Mouse (Mus musculus) megakaryocyte-erythroid progenitor cell, adult 5 weeks (primary cell): Measurements from ENCODE around the gene AC134908.4. TPM values are rescaled to one million over a fixed set of nuclear protein-coding genes. Genes with fewer than 3 reads are reported as not detected.

Experiments used
- polyA plus RNA-seq: library from polyadenylated mRNA; stranded (reverse); fragments of >175 nt; gene quantifications from 2 replicates; pipeline ENCODE4 v1.2.3, GENCODE M21; 2012

The AC134908.4 gene
- not detected in 2 replicates for polyA plus RNA-seq

DNA sequence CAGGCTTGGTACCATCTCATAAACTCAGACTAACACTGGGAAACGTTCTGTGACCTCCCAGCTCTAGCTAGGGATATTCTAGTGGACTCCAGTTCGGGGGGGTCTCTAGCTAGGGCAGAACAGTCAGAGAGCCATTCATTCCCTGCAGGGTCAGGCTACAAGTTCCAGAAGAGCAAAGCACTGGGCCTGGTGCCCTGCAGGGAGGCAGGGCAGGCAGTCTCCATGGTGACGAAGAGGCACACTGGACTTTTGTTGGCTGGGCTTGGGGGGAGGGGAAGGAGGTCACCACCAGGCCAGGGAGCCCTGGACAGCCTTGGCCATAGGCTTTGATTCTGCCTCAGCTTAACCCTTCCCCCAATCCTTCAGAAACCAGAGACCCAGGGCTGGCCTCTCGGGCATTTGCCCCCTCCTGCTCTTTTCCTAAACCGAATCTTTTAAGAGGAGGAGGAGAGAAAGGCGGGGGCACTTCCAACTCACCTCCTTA is at the start of gene AC134908.4:
TSS of gene AC134908.4 (minus strand) at position 51 of the 484 bp plus-strand sequence.

DNA sequence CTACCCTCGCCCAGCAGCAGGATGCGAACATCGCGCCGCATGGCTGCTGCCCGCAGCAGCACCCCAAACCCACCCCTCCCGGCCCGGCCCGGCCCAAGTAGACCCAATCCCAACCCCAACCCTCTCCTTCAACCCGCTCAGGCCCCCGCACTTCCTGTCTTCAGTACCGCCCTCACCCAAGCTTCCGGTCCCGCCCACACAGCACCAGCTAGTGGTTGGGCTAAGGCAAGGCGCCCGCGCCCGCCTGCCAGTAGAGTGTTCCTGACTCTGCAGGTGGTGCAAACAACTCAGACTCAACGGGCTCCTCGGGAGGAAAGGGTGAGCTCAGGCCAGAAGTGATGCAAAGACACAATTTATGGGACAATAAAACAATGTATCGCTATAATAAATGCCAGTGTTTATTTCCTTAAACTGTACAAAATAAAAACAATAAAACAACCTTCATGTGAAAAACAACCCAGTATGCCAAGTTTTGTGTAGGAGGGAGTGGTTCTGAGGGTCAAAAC is 49.0 kb upstream of the AC134908.4 start, which contains the start of gene Rhot2:
TSS of gene Rhot2 (minus strand) at position 456 of the 506 bp plus-strand sequence.

DNA sequence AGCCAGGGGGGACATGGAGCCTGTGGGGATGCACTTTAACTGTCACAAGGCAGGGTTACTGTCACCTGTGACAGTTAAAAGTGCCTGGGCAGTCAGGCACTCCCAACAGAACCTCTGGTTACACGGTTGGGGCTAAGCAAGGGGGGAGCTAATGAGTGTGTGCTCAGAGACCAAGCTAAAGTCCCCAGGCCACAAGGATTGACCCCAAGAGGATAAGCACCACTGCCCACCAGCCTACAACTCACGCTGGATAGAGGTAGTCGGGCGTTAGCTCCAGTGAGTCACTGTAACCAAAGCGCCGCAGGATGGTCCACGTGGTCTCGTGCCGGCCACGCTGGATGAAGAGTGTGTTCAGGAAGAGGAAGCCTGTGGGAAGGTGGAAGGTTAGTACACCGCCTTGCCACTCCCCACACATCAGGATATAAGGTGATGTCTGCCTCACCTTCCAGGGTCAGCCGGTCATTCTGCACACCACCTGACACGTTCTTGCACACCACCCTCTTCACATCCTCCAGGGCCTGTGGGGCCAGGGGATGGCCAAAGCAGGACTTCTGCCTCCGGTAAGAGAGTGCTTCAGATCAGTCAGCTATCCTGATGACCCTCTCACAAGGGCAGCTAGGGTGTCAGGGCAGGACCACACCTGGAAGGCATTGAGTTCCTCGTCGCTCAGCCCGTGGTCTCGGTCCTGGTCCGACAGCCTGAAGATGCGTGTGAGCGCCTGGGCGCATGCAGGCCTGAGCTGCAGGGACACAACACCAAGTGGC is 45.8 kb upstream of the AC134908.4 start, which contains the start of gene Gm20683:
TSS of gene Gm20683 (minus strand) at position 647 of the 764 bp plus-strand sequence.

GRCm38 (mm10) chr17:25837076-25837410 is 41.6 kb upstream of the AC134908.4 start, which contains the start of gene Rhbdl1:
Rhbdl1 (minus strand) TSS chr17:25837295.

DNA sequence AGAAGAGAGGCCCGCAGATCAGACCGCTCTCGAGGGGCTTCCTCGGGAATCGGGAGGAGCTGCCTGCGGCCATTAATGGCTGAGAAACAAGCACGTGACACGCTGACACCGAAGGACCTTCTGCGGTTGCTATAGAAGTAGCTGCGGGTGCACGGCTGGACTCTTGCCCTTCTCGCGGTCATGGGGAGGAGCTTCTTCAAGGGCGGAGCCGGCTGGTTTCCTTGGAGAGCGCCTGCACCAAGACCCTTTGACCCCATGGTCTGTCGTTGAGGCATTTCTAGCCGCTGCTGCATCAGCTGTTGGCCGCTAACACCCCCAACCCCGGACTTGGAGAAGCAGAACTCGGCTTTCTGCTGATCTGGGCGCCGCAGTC is 37.8 kb upstream of the AC134908.4 start, which contains the start of gene Stub1:
TSS of gene Stub1 (minus strand) at position 114 of the 373 bp plus-strand sequence.

DNA sequence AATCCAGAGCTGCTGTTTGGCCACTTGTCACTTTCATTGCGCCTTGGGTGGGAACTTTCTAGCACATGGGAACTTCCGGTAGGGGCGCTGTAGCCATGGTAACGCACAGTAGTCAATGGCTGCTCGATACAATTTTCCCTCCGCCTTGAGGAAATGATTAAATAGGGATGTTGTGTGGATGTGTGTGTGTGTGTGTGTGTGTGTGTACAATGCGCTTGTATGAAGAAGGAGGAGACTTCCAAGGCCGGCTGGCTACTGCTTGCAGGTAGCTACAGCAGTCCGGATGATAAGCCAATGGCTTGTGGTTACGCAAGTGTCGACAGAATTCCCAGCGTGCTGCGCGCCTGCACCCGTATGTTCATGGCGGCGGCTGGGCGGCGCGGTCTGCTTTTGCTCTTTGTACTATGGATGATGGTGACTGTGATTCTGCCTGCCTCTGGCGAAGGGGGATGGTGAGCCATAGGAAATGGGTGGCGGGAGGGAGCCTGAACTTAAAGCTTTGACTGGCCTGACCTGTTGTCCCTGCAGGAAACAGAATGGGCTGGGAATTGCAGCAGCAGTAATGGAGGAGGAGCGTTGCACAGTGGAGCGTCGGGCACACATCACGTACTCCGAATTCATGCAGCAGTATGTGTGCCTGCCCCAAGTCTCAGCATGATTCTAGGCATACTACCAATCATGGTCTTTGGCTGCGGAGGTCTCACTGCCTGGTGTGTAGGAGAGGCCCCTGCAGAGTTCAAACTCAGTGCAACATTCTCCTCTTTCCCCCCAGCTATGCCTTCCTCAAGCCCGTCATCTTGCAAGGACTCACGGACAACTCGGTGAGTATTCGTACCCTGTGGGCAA is 33.5 kb upstream of the AC134908.4 start, which contains the start of gene Jmjd8:
TSS of gene Jmjd8 (plus strand) at position 156 of the 846 bp plus-strand sequence.

GRCm38 (mm10) chr17:25823452-25823851 is 28.0 kb upstream of the AC134908.4 start, which contains the start of gene Wdr24:
Wdr24 (plus strand) TSS chr17:25823627.

DNA sequence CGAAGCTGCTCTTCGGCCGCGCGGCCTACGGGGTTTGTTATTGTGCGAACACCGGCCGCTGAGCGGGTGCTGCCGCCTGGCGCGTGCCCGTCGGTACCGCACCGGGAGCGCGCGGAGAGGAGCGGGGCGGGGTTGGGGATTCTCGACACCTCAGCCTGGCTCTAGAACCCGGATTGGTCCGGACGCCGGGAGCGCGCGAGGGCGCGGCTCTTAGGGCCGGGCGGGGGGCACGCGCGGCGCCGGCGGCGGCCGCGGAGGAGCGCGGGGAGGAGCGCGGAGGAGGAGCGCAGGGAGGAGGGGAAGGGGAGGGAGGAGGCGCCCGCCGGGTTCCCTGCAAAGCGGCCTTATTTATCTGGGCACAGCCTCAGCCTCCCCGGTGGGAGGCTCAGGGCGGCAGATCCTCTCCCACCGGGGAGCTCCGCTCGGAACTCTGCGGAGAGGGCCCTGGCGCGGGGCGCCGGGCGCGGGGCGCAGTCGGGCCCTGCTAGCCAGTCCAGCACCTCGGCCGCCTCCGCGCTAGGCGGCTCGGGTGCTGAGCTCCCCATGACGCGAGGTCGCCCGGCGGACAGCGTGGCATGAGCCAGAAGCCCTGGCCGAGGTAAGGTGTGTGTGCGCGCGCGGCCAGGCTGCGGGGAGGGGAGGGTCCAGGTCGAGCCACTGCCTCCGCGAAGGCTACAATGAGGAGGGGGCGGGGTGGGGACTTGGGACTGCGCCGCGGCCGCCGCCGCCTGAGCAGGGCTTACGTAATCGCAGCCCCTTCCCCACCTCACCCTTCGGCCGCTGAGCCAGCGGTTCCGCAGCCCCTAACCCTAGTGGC is 13.5 kb upstream of the AC134908.4 start, which contains the start of gene Fbxl16:
TSS of gene Fbxl16 (plus strand) at position 297 of the 817 bp plus-strand sequence.

DNA sequence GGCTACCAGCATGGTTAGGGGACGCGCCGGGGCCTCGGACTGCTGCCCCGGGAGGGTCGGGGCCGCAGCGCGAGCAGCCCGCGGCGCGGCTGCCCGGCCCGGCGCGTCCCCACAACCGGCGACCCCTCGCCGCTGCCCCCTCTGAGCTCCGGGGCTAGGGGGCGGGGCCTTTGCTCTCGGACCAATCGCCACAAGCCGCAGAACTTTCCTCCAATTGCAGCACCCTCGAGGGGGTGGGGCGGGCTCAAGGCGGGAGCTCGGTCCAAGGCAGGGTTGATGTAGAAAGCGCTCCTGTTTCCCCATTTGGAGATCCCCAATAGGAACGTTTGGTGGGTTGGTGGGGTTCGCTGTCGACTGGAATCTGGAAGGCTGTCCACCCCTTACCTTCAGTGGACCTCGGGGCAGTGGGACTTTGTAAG is 1.5 kb upstream of the AC134908.4 start, which contains the start of gene Metrn:
TSS of gene Metrn (minus strand) at position 186 of the 419 bp plus-strand sequence.

DNA sequence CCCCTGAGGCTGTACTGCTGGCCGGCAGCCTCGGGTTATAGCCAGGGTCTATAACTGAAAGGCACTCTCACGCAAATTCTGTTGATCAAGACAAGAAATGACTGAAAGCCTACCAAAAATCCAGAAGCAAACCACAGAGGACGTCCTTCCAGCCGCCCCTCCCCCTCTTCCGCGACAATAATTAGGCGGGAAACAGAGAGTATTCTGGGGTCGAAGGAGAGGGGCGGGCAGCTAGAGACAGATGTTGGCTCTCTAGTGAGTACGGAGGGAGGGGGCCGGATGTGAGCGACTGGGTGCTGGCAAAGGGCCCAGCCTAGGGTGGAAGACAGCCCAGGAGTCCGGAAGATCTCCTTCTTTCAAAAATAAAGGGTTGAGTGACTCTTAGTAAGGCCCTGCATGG is 2.8 kb downstream of the AC134908.4 start, which contains the start of gene Fam173a:
TSS of gene Fam173a (minus strand) at position 287 of the 400 bp plus-strand sequence.

GRCm38 (mm10) chr17:25786280-25786679 is 9.2 kb downstream of the AC134908.4 start, which contains the start of gene Ccdc78:
Ccdc78 (plus strand) TSS chr17:25786580.

GRCm38 (mm10) chr17:25785281-25785745 is 10.1 kb downstream of the AC134908.4 start, which contains the start of gene Haghl:
Haghl (minus strand) TSS chr17:25785673.

DNA sequence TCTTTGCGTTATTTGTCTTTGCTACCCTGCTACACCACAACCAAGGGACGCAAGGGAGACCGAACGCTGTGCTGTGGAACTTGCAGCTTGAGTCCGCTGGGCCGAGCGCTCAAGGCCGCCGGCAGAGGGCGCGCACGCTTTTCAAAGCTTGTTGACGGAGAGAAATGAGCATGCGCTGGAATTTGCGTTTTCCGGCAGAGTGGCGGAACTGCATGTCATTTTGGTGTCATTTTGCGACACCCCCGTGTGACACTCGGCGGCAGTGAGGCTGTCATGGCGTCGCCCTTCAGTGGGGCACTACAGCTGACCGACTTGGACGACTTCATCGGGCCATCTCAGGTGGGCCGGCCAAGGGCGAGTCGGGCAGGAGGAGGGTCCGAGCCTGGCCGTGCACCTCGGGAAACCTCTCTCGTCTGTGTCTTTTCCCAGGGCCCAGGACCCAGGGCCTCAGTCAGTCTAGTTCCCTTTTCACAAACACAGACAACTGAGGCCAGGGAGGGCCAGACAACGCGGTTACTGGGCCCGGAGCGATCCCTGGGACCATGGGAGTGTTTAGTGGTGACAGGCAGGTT is 21.8 kb downstream of the AC134908.4 start, which contains the start of gene Narfl:
TSS of gene Narfl (plus strand) at position 228 of the 572 bp plus-strand sequence.

GRCm38 (mm10) chr17:25754241-25754640 is 41.2 kb downstream of the AC134908.4 start, which contains the start of gene Msln:
Msln (minus strand) TSS chr17:25754378.

Other genes with a start within 250 kb of the AC134908.4 start
- 0.63 and 1.7 TPM in 2 replicates for gene Sox8, start 225.0 kb downstream of the AC134908.4 start, polyA plus RNA-seq
- gene Lmf1, start 216.6 kb downstream of the AC134908.4 start, polyA plus RNA-seq = 37.2 and 46.2 TPM in 2 replicates
- not detected in 2 replicates for gene Gng13, start 78.5 kb downstream of the AC134908.4 start, polyA plus RNA-seq
- gene Chtf18, start 68.2 kb downstream of the AC134908.4 start, polyA plus RNA-seq = 62.0 and 75.4 TPM in 2 replicates
- 29.2 and 34.8 TPM in 2 replicates for gene Rpusd1, start 68.0 kb downstream of the AC134908.4 start, polyA plus RNA-seq
- gene Mslnl, start 59.6 kb downstream of the AC134908.4 start, polyA plus RNA-seq = 0.04 TPM in 1 of 2 replicates, not detected in the other
- gene Msln, start 41.3 kb downstream of the AC134908.4 start, polyA plus RNA-seq = not detected in 2 replicates
- gene Narfl, start 21.9 kb downstream of the AC134908.4 start, polyA plus RNA-seq = 19.6 and 19.7 TPM in 2 replicates
- 28.8 and 33.6 TPM in 2 replicates for gene Haghl, start 10.0 kb downstream of the AC134908.4 start, polyA plus RNA-seq
- gene Ccdc78, start 9.1 kb downstream of the AC134908.4 start, polyA plus RNA-seq = 0.11 TPM in 1 of 2 replicates, not detected in the other
- 40.2 and 41.6 TPM in 2 replicates for gene Fam173a, start 2.8 kb downstream of the AC134908.4 start, polyA plus RNA-seq
- 132 and 135 TPM in 2 replicates for gene Metrn, start 1.5 kb upstream of the AC134908.4 start, polyA plus RNA-seq
- gene Fbxl16, start 13.4 kb upstream of the AC134908.4 start, polyA plus RNA-seq = 0.12 and 0.13 TPM in 2 replicates
- gene Wdr24, start 28.0 kb upstream of the AC134908.4 start, polyA plus RNA-seq = 8.2 and 8.6 TPM in 2 replicates
- 9.7 and 11.1 TPM in 2 replicates for gene Jmjd8, start 33.2 kb upstream of the AC134908.4 start, polyA plus RNA-seq
- 153 and 162 TPM in 2 replicates for gene Stub1, start 37.7 kb upstream of the AC134908.4 start, polyA plus RNA-seq
- gene Rhbdl1, start 41.6 kb upstream of the AC134908.4 start, polyA plus RNA-seq = 2.0 and 2.5 TPM in 2 replicates
- gene Gm20683, start 46.1 kb upstream of the AC134908.4 start, polyA plus RNA-seq = 9.8 and 11.1 TPM in 2 replicates
- 116 and 144 TPM in 2 replicates for gene Rhot2, start 49.2 kb upstream of the AC134908.4 start, polyA plus RNA-seq
- gene Wdr90, start 65.8 kb upstream of the AC134908.4 start, polyA plus RNA-seq = 25.5 and 31.2 TPM in 2 replicates
- 137 and 165 TPM in 2 replicates for gene Mcrip2, start 73.1 kb upstream of the AC134908.4 start, polyA plus RNA-seq
- gene Mettl26, start 79.4 kb upstream of the AC134908.4 start, polyA plus RNA-seq = 49.6 and 51.3 TPM in 2 replicates
- gene Wfikkn1, start 85.2 kb upstream of the AC134908.4 start, polyA plus RNA-seq = 3.7 and 7.4 TPM in 2 replicates
- 11.1 and 12.9 TPM in 2 replicates for gene Rab40c, start 124.1 kb upstream of the AC134908.4 start, polyA plus RNA-seq
- gene Pigq, start 149.3 kb upstream of the AC134908.4 start, polyA plus RNA-seq = 135 and 143 TPM in 2 replicates
- 0.50 TPM in 1 of 2 replicates, not detected in the other for gene Nhlrc4, start 149.3 kb upstream of the AC134908.4 start, polyA plus RNA-seq
- gene A930017K11Rik, start 156.9 kb upstream of the AC134908.4 start, polyA plus RNA-seq = 0.02 and 0.04 TPM in 2 replicates
- gene Capn15, start 190.1 kb upstream of the AC134908.4 start, polyA plus RNA-seq = 46.0 and 55.2 TPM in 2 replicates